Mouse (Mus musculus) testis, adult 2 months (tissue): ENCODE data around the gene Traf3. TPM values are rescaled to one million over a fixed set of nuclear protein-coding genes. Genes with fewer than 3 reads are reported as not detected.

Experiments used
- H3K27ac ChIP-seq: fragments of 200-500 bp; 2 replicates; pipeline ENCODE4 v1.5.1; 2012; ENCODE audit warnings: low read depth, low read length; ENCODE audit not compliant: control insufficient read depth, insufficient read depth
- H3K27me3 ChIP-seq: fragments of 200-500 bp; 2 replicates; pipeline ENCODE4 v1.6.1; 2012; ENCODE audit warnings: mild to moderate bottlenecking, low read length, moderate library complexity; ENCODE audit not compliant: control insufficient read depth, insufficient read depth
- H3K36me3 ChIP-seq: fragments of 200-500 bp; 2 replicates; pipeline ENCODE4 v1.6.1; 2012; ENCODE audit warnings: mild to moderate bottlenecking, low read length; ENCODE audit not compliant: control insufficient read depth, insufficient read depth
- H3K4me1 ChIP-seq: fragments of 200-500 bp; 2 replicates; pipeline ENCODE4 v1.6.1; 2012; ENCODE audit warnings: low read length; ENCODE audit not compliant: control insufficient read depth, insufficient read depth
- H3K4me3 ChIP-seq: fragments of 200-500 bp; 2 replicates; pipeline ENCODE4 v1.5.1; 2012; ENCODE audit warnings: low read depth, mild to moderate bottlenecking, low read length, moderate library complexity, mixed read lengths; ENCODE audit not compliant: control insufficient read depth
- CTCF ChIP-seq: fragments of 200-500 bp; IDR thresholded peaks from 2 replicates; pipeline ENCODE4 v1.5.1; 2012; ENCODE audit warnings: low read depth, mild to moderate bottlenecking, inconsistent platforms, low read length, moderate library complexity; ENCODE audit not compliant: control insufficient read depth, insufficient read depth, insufficient replicate concordance
- POLR2A ChIP-seq: fragments of 200-500 bp; IDR thresholded peaks from 2 replicates; pipeline ENCODE4 v1.6.1; 2012; ENCODE audit warnings: low read depth, mild to moderate bottlenecking, inconsistent platforms, low read length, moderate library complexity; ENCODE audit not compliant: control insufficient read depth
- polyA plus RNA-seq: library from polyadenylated mRNA; depleted of rRNA; stranded (reverse); fragments of >200 nt; gene quantifications from 2 replicates; pipeline ENCODE4 v1.2.3, GENCODE M21; 2012; rRNA removed

Gene Traf3
- polyA plus RNA-seq, 1 experiment = 2.4 TPM

- Histone ChIP-seq H3K27me3 (no peaks in the 10 kb centered on the region), H3K4me3 (no peak overlapping the region), H3K4me1 (no peaks in the 10 kb centered on the region), H3K27ac (no peak overlapping the region), H3K36me3 (no peaks in the 10 kb centered on the region)
- no peak for TF ChIP-seq POLR2A
- TF ChIP-seq CTCF = no peak
Measured at GRCm38 (mm10) chr12:111302018-111302345, 135.8 kb downstream of the Traf3 start.

- TF ChIP-seq CTCF (no peak), POLR2A (no peak)
- H3K36me3 ChIP-seq = no peaks in the 10 kb centered on the region
- no peak overlapping the region for H3K27ac ChIP-seq
- H3K27me3 ChIP-seq = no peaks in the 10 kb centered on the region
- H3K4me1 ChIP-seq = no peaks in the 10 kb centered on the region
- no peak overlapping the region for H3K4me3 ChIP-seq
Measured at GRCm38 (mm10) chr12:111303702-111304337, 137.7 kb downstream of the Traf3 start.

GRCm38 (mm10) chr12:111306821-111307220 lies 140.7 kb downstream of the Traf3 start:
- no peaks in the 10 kb centered on the region for H3K4me1 ChIP-seq
- H3K4me3 ChIP-seq = no peak overlapping the region
- no peaks in the 10 kb centered on the region; the same call in 1 of the 2 replicates for H3K36me3 ChIP-seq
- H3K27me3 ChIP-seq = no peaks in the 10 kb centered on the region
- TF ChIP-seq CTCF (no peak), POLR2A (no peak)
- no peak overlapping the region for H3K27ac ChIP-seq

GRCm38 (mm10) chr12:111309256-111309655 lies 143.1 kb downstream of the Traf3 start:
- H3K27ac ChIP-seq = no peak overlapping the region
- no peak overlapping the region for H3K4me3 ChIP-seq
- no peaks in the 10 kb centered on the region; the same call in 1 of the 2 replicates for H3K36me3 ChIP-seq
- TF ChIP-seq CTCF (no peak), POLR2A (no peak)
- H3K4me1 ChIP-seq = no peaks in the 10 kb centered on the region
- no peaks in the 10 kb centered on the region for H3K27me3 ChIP-seq

GRCm38 (mm10) chr12:111309931-111310330 lies 143.8 kb downstream of the Traf3 start:
- TF ChIP-seq POLR2A = no peak
- TF ChIP-seq CTCF = no peak
- Histone ChIP-seq H3K27me3 (no peaks in the 10 kb centered on the region), H3K4me3 (no peak overlapping the region), H3K4me1 (no peaks in the 10 kb centered on the region), H3K36me3 (no peaks in the 10 kb centered on the region; the same call in 1 of the 2 replicates), H3K27ac (no peak overlapping the region)

GRCm38 (mm10) chr12:111311775-111312174 lies 145.6 kb downstream of the Traf3 start:
- no peak overlapping the region for H3K4me3 ChIP-seq
- TF ChIP-seq CTCF (no peak), POLR2A (no peak)
- H3K36me3 ChIP-seq = no peaks in the 10 kb centered on the region; the same call in 1 of the 2 replicates
- no peaks in the 10 kb centered on the region for H3K4me1 ChIP-seq
- H3K27me3 ChIP-seq = no peaks in the 10 kb centered on the region
- no peak overlapping the region for H3K27ac ChIP-seq

GRCm38 (mm10) chr12:111314273-111314672 lies 148.1 kb downstream of the Traf3 start:
- Histone ChIP-seq H3K4me1 (no peaks in the 10 kb centered on the region), H3K4me3 (no peak overlapping the region), H3K27me3 (no peaks in the 10 kb centered on the region), H3K36me3 (no peaks in the 10 kb centered on the region; the same call in 1 of the 2 replicates), H3K27ac (no peak overlapping the region)
- TF ChIP-seq CTCF (no peak), POLR2A (no peak)

Other genes with a start within 250 kb of the Traf3 start
- 157 and 171 TPM in 2 replicates for gene Ankrd9, start 187.3 kb upstream of the Traf3 start, polyA plus RNA-seq
- gene Rcor1, start 127.0 kb upstream of the Traf3 start, polyA plus RNA-seq = 11.9 and 14.4 TPM in 2 replicates
- gene 4930595D18Rik, start 18.1 kb downstream of the Traf3 start, polyA plus RNA-seq = 5.1 and 5.2 TPM in 2 replicates
- gene Amn, start 104.7 kb downstream of the Traf3 start, polyA plus RNA-seq = 14.4 and 17.1 TPM in 2 replicates
- 55.3 and 56.8 TPM in 2 replicates for gene Cdc42bpb, start 211.3 kb downstream of the Traf3 start, polyA plus RNA-seq
- 0.72 and 1.3 TPM in 2 replicates for gene Lbhd2, start 240.4 kb downstream of the Traf3 start, polyA plus RNA-seq